Mouse (Mus musculus) forebrain, postnatal 0 days (tissue): ENCODE data around the gene Zbed5. TPM values are rescaled to one million over a fixed set of nuclear protein-coding genes. Genes with fewer than 3 reads are reported as not detected.

Experiments used
- ATAC-seq: fragments of 200-750 bp; cut with Nextera tagmentation; 2 replicates; pipeline ENCODE4 v1.8.0; 2017; ENCODE audit warnings: mild to moderate bottlenecking, moderate library complexity
- DNase-seq: peaks from one replicate; pipeline ENCODE4 v3.0.0-alpha.2; 2015
- H3K27ac ChIP-seq: fragments of 300-500 bp; sonication (generic); 2 replicates; pipeline ENCODE4 v1.5.1; 2014; ENCODE audit warnings: low read depth, mild to moderate bottlenecking, antibody characterized with exemption, low read length, moderate library complexity, mixed read lengths
- H3K27me3 ChIP-seq: fragments of 300-500 bp; sonication (generic); 2 replicates; pipeline ENCODE4 v1.6.1; 2014; ENCODE audit warnings: mild to moderate bottlenecking, low read length, mixed read lengths; ENCODE audit not compliant: insufficient read depth
- H3K36me3 ChIP-seq: fragments of 300-500 bp; sonication (generic); 2 replicates; pipeline ENCODE4 v1.6.1; 2014; ENCODE audit warnings: mild to moderate bottlenecking, moderate library complexity; ENCODE audit not compliant: insufficient read depth
- H3K4me1 ChIP-seq: fragments of 300-500 bp; sonication (generic); 2 replicates; pipeline ENCODE4 v1.6.1; 2014; ENCODE audit warnings: antibody characterized with exemption; ENCODE audit not compliant: insufficient read depth
- H3K4me2 ChIP-seq: fragments of 300-500 bp; sonication (generic); 2 replicates; pipeline ENCODE4 v1.6.1; 2014; ENCODE audit warnings: low read depth, mild to moderate bottlenecking, moderate library complexity
- H3K4me3 ChIP-seq: fragments of 300-500 bp; sonication (generic); 2 replicates; pipeline ENCODE4 v1.5.1; 2014; ENCODE audit warnings: low read depth, low read length, mixed read lengths
- H3K9ac ChIP-seq: fragments of 300-500 bp; sonication (generic); 2 replicates; pipeline ENCODE4 v1.6.1; 2014; ENCODE audit warnings: mild to moderate bottlenecking
- H3K9me3 ChIP-seq: fragments of 300-500 bp; sonication (generic); 2 replicates; pipeline ENCODE4 v1.6.1; 2016; ENCODE audit warnings: low read length
- CTCF ChIP-seq: sonication (generic); IDR thresholded peaks from 2 replicates; pipeline ENCODE4 v1.5.1; 2016; ENCODE audit warnings: antibody characterized with exemption, control low read depth, low read depth
- WGBS: fragments of 180-500 bp; shearing (Covaris S2); extraction: QIAGEN DNeasy Blood & Tissue Kit; methylation state at CpG from one replicate; pipeline ENCODE4 v1.1.7; 2014; 5-methylcytosine and 5-hydroxymethylcytosine counted together
- polyA plus RNA-seq: library from polyadenylated mRNA; unstranded; fragments of >200 nt; fragmentation: Nextera tagmentation; extraction: Ambion mirVana; gene quantifications from 2 replicates; pipeline ENCODE4 v1.2.1, GENCODE M21; 2015
- total RNA-seq: library from RNA; depleted of rRNA; stranded (reverse); fragments of >200 nt; gene quantifications from 2 replicates; pipeline ENCODE4 v1.2.3, GENCODE M21; 2014; rRNA removed

Zbed5 gene
- total RNA-seq (21.2 and 23.6 TPM in 2 replicates), polyA plus RNA-seq (8.3 and 9.8 TPM in 2 replicates)

DNA sequence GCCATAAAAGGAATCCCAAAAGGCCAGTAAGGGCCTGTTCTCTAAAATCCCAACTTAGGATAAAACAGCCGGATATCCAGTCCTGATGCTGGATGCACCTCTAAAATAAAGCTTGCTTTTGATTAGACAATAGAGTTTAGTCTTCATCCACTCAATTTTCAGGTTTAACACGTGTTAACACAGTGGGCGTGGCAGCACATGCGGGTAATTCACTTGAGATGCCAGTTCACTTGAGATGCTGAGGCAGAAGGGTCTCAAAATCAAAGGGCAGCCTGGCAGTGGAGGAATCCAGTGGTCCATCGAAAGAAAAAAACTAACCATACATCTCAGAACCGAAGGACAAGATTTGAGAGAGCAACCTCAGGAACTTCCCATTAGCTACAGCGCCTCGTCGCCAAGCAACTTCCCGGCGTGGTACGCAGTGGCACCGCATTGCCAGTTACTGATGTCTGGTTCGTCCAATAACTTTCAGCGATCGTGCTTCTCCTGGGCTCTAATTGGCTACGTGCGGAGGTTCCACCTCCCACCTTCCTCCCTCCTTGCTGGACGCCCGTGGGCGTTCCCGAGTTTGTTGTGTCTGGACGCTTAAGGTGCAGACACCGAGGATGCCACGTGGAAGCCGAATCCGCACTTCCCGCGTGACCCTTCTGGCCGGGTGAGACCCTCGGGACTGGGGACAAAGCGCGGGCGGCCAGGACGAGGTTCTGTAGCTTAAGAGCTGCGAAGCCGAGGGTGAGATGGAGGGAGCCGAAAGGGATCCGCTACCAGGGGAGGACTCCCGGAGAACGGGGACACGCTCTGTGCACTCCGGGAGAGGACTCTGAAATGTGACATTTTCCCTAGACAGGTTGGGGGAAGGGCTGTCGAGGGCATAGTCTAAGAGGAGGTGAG is at the start of gene Zbed5:
TSS of gene Zbed5 (plus strand) at position 526 of the 891 bp plus-strand sequence.
- H3K27ac ChIP-seq, result 0 out of 2 replicates have a peak within 1 kb of the TSS, but pooled peaks have one; percentile 62
- H3K4me3 ChIP-seq, result peak within 1 kb of the TSS; percentile 80
- TF ChIP-seq CTCF, result no peak; the same call in 1 of the 2 replicates
- no peaks in the 10 kb centered on the region for H3K27me3 ChIP-seq
- WGBS, result 3% methylated on average over 44 of the region's 44 CpGs
- H3K36me3 ChIP-seq, result no peaks in the 10 kb centered on the region
- peak; percentile 100 for ATAC-seq
- H3K4me1 ChIP-seq, result peaks cover 5% of the 10 kb centered on the region; the same call in 1 of the 2 replicates
- peak within 1 kb of the TSS; percentile 63 for H3K9ac ChIP-seq
- H3K4me2 ChIP-seq, result peak within 1 kb of the TSS; percentile 81
- DNase-seq, result peak; percentile 96
- H3K9me3 ChIP-seq, result no peaks in the 10 kb centered on the region

DNA sequence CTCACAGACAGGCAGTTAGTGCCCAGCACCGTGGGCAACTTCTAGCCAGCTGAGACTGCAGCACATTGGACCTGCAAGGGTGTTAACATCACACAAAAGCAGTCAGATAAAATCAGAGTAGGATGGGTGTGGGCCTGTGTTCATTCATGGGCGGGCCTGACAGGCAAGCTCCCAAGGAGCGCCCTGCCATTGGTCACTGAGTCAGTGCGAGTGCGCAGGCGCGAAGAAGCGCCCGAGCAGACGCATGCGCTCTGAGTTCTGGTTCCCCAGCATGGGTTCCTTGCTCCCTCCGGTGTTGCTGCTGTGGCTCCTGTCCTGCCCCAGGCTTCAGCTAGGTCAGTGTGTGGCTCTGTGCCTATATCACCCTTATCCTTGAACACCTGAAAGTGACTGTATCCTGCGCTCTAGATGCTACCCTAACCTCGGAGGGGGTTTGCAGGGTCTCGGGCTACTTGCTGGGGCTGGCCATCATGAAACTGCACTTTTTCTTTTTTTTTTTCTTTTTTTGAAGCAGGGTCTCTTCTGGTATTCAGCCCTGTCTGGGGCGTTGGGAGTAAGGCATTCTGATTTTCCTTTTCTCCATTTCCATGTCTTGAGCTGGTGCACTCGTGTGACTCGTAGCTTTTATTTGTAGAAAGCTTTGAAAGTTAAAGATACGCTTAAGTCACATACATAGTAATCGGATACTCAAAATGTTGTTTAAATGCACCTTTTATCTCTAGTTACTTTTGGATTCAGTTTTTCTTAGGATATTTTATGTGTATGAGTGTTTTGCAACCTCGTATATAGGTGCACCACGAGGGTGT is 48.6 kb upstream of the Zbed5 start, which contains the start of gene Sumf2:
TSS of gene Sumf2 (plus strand) at position 235 of the 806 bp plus-strand sequence.
- no peaks in the 10 kb centered on the region for H3K27me3 ChIP-seq
- ATAC-seq, result peak; percentile 99
- no peaks in the 10 kb centered on the region for H3K4me1 ChIP-seq
- 12% methylated on average over 22 of the region's 22 CpGs for WGBS
- peak; percentile 98 for DNase-seq
- 0 out of 2 replicates have a peak, but pooled peaks have one; percentile 5 for TF ChIP-seq CTCF
- H3K36me3 ChIP-seq, result peaks cover 21% of the 10 kb centered on the region
- H3K4me3 ChIP-seq, result peak within 1 kb of the TSS; percentile 61
- peak within 1 kb of the TSS; percentile 73 for H3K27ac ChIP-seq
- peak within 1 kb of the TSS; percentile 58 for H3K9ac ChIP-seq
- no peaks in the 10 kb centered on the region for H3K9me3 ChIP-seq
- peak within 1 kb of the TSS; percentile 54 for H3K4me2 ChIP-seq

DNA sequence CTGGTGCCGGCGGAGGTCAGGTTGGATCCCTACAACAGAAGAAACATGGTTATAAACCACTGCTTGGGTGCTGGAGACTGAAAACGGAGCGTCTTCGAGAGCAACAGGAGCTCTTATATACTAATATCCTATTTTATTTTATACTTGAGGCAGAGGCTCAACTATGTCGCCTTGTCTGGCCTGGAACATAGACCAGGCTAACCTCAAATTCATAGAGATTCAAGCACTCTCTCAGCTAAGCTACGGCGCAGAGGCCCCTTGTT is 48.0 kb upstream of the Zbed5 start:
- Histone ChIP-seq H3K27ac (no peak overlapping the region), H3K4me2 (peak overlapping the region; percentile 54), H3K27me3 (no peaks in the 10 kb centered on the region), H3K9ac (peak overlapping the region; percentile 58), H3K36me3 (peaks cover 21% of the 10 kb centered on the region), H3K4me1 (no peaks in the 10 kb centered on the region), H3K4me3 (peak overlapping the region; percentile 61), H3K9me3 (no peaks in the 10 kb centered on the region)
- ATAC-seq (no peak), DNase-seq (no peak)
- no peak for TF ChIP-seq CTCF
- WGBS, result 62% methylated on average over 8 of the region's 8 CpGs

DNA sequence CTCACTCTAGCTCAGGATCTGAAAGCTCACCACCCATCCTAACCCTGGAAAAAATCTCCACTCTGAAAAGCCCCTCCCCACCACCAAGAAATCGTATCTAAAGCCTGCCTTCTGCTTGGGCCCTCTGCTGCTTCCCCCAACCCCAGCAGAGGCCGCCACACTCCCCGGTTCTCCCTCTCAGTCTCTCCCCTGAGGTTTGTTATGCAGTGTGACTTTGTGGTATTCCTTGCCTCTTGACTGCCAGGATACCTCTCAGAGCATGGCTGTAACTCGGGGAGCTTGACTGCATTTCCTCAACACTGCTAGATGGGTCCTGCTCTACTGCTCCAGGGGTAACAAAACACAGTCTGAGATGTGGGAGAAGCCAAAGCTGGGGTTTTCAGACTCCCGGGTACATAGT is 40.4 kb upstream of the Zbed5 start:
- no peak overlapping the region for H3K27ac ChIP-seq
- no peak overlapping the region for H3K4me2 ChIP-seq
- no peak overlapping the region for H3K4me3 ChIP-seq
- peaks cover 38% of the 10 kb centered on the region for H3K36me3 ChIP-seq
- H3K9me3 ChIP-seq, result no peaks in the 10 kb centered on the region
- H3K27me3 ChIP-seq, result no peaks in the 10 kb centered on the region
- no peaks in the 10 kb centered on the region for H3K4me1 ChIP-seq
- DNase-seq (no peak), ATAC-seq (no peak)
- H3K9ac ChIP-seq, result no peak overlapping the region
- TF ChIP-seq CTCF, result no peak
- WGBS, result 57% methylated on average over 5 of the region's 5 CpGs

DNA sequence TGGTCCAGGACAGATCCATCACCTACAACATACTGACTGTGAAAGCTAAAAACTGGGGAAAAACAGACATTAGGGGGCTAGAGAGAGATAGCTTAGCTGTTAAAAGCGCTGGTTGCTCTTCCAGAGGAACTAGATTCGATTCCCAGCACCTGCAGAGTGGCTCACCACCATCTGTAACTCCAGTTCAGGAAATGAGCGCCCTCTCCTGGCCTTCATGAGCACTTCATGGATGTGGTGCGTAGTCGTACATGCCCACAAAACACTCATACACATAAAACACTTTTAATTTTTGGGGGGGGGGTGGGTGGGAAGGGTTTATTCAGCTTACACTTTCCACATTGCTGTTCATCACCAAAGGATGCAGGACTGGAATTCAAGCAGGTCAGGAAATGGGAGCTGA is 39.1 kb upstream of the Zbed5 start:
- no peak for ATAC-seq
- Histone ChIP-seq H3K4me3 (no peak overlapping the region), H3K9ac (no peak overlapping the region), H3K4me1 (no peaks in the 10 kb centered on the region), H3K4me2 (no peak overlapping the region), H3K27ac (no peak overlapping the region), H3K27me3 (no peaks in the 10 kb centered on the region), H3K36me3 (peaks cover 43% of the 10 kb centered on the region), H3K9me3 (no peaks in the 10 kb centered on the region)
- no peak for DNase-seq
- 0 out of 2 replicates have a peak, but pooled peaks have one; percentile 15 for TF ChIP-seq CTCF
- WGBS, result 89% methylated on average over 5 of the region's 5 CpGs

DNA sequence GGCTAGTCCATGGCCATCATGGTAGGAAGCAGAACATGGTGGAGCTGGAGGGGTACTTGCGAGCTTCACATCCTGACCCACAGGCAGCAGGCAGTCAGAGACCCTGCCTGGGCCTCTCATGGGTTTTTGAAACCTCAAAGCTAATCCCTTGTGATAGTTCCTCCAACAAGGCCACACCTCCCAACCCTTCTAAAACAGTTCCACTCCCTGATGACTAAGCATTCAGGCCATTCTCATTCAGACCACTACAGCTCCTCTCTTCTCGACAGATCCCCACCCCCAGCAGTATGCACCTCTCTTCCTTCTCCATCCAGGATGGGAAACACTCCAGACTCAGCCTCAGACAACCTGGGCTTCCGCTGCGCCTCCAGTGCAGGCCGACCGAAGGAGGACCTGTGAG is 33.2 kb upstream of the Zbed5 start:
- ATAC-seq (no peak), DNase-seq (no peak)
- Histone ChIP-seq H3K4me2 (no peak overlapping the region), H3K27ac (no peak overlapping the region), H3K9me3 (no peaks in the 10 kb centered on the region), H3K4me1 (no peaks in the 10 kb centered on the region), H3K27me3 (no peaks in the 10 kb centered on the region), H3K9ac (no peak overlapping the region), H3K36me3 (peaks cover 37% of the 10 kb centered on the region), H3K4me3 (no peak overlapping the region)
- TF ChIP-seq CTCF, result no peak
- WGBS, result 93% methylated on average over 6 of the region's 6 CpGs
